Mouse (Mus musculus): Measurements from ENCODE around the gene Slc25a10. TPM values are rescaled to one million over a fixed set of nuclear protein-coding genes. Genes with fewer than 3 reads are reported as not detected.

The Slc25a10 gene
- polyA plus RNA-seq, 1 experiment from 2014 or later: 83.4 TPM

DNA sequence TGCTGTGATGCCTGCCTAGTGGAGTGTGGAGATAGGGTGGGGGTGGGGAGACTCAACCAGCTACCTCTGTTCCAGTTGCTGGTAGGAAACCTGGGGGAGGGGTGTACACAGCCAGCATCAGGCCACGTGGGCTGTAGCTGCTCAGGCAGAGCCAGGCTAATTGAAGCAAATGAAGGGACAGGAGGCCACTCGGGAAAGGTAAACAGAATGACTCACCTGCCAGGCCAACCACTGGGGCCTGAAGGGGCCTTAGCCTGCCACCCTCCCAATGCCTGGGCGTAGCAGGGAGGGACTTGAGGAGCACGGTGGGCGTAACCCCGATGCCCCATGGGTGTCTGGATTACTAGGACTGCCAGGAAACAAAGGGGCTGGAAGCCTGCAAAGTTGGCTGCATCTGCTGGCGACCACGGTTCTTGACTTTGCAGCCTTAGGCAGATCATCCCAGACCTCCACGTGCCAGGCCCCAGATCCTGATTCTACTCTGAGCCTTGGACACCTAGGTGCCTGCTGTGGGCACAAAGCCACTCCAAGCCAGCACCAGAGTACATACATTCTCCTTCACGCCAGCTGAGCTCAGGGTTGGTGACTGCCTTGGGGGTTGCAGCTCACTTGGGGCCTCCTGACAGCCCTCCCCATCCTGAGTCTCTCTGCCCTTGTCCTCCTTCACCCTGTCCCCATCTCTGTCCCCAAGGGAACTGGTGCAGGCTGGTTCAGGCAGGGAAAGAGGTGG, 47.8 kb downstream of the Slc25a10 start:
- 18% methylated on average over 9 of the region's 10 CpGs for WGBS
- peaks cover 19% of the 10 kb centered on the region; the same call in 1 of the 2 replicates for H3K36me3 ChIP-seq (ENCODE audit: insufficient read depth, low read length)
- DNase-seq (ENCODE audit: low spot score) (peak; percentile 93), ATAC-seq (peak; percentile 91)
- no peak overlapping the region for H3K4me2 ChIP-seq (replicated peaks; ENCODE audit: low read depth, low read length)
- H3K9ac ChIP-seq (replicated peaks; ENCODE audit: low read depth): no peak overlapping the region
- no peaks in the 10 kb centered on the region for H3K27me3 ChIP-seq (replicated peaks; ENCODE audit: insufficient read depth, low read length)
- no peak for TF ChIP-seq CTCF (IDR thresholded peaks at IDR 0.05)
- TF ChIP-seq EP300 (IDR thresholded peaks at IDR 0.05): peak; percentile 39; the same call in 1 of the 2 replicates
- no peaks in the 10 kb centered on the region for H3K9me3 ChIP-seq (ENCODE audit: low read length)
- peaks cover 4% of the 10 kb centered on the region; the same call in 1 of the 2 replicates for H3K4me1 ChIP-seq (ENCODE audit: insufficient read depth, low read depth, low read length)
- H3K4me3 ChIP-seq (ENCODE audit: low read depth, low read length): no peak overlapping the region
- H3K27ac ChIP-seq (ENCODE audit: low read length): peak overlapping the region; percentile 77

DNA sequence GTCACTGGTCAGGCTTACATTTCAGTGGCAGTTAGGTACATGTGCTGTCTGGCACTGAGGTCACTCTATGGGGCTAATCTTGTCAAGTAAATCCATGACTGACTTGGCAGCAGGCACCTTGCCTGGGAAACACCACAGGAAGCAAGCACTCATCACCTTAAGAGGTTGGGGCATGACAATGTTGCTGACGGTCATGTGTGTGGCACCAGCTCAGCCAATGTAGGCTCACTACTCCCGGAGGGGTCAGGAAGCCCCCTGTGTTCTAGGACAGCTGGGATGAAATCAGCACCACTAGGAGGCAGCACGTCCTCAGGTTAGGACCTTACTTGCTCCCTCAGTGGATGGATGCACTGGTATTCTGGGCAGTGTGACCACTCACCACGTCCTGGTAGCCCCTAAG, 50.3 kb downstream of the Slc25a10 start:
- 37% methylated on average over 4 of the region's 4 CpGs for WGBS
- Histone ChIP-seq H3K4me2 (replicated peaks; ENCODE audit: low read depth, low read length) (no peak overlapping the region), H3K9me3 (ENCODE audit: low read length) (no peaks in the 10 kb centered on the region), H3K4me1 (ENCODE audit: insufficient read depth, low read depth, low read length) (peaks cover 4% of the 10 kb centered on the region; the same call in 1 of the 2 replicates), H3K4me3 (ENCODE audit: low read depth, low read length) (no peak overlapping the region), H3K36me3 (ENCODE audit: insufficient read depth, low read length) (peaks cover 21% of the 10 kb centered on the region; the same call in 1 of the 2 replicates), H3K27me3 (replicated peaks; ENCODE audit: insufficient read depth, low read length) (no peaks in the 10 kb centered on the region), H3K9ac (replicated peaks; ENCODE audit: low read depth) (no peak overlapping the region), H3K27ac (ENCODE audit: low read length) (no peak overlapping the region)
- no peak for ATAC-seq
- peak; percentile 69 for TF ChIP-seq CTCF (IDR thresholded peaks at IDR 0.05)
- TF ChIP-seq EP300 (IDR thresholded peaks at IDR 0.05): no peak
- peak; percentile 28 for DNase-seq (ENCODE audit: low spot score)

DNA sequence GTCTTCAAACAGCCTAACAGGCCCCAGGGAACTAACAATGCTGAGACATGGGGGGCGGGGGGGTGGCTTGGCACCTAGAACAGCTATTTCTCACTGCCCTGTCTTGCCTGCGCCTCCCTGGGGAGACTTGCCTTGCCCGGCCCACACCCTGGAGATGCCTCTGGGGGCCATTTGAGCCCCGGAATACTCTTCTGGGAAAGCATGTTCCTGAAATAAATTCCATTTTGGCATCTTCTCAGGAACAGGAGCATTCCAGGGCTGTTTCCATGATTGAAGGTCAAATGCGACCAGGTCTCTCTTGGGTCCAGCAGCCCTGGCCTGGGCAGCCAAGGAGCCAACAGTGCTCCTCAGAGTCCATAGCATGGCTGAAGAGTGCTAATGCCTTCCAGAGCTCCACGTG, 50.7 kb downstream of the Slc25a10 start:
- no peak for ATAC-seq
- H3K9ac ChIP-seq (replicated peaks; ENCODE audit: low read depth): no peak overlapping the region
- no peak overlapping the region for H3K4me3 ChIP-seq (ENCODE audit: low read depth, low read length)
- peaks cover 21% of the 10 kb centered on the region; the same call in 1 of the 2 replicates for H3K36me3 ChIP-seq (ENCODE audit: insufficient read depth, low read length)
- no peaks in the 10 kb centered on the region for H3K27me3 ChIP-seq (replicated peaks; ENCODE audit: insufficient read depth, low read length)
- no peak overlapping the region for H3K4me2 ChIP-seq (replicated peaks; ENCODE audit: low read depth, low read length)
- DNase-seq (ENCODE audit: low spot score): no peak
- no peak overlapping the region for H3K27ac ChIP-seq (ENCODE audit: low read length)
- peaks cover 4% of the 10 kb centered on the region for H3K4me1 ChIP-seq (ENCODE audit: insufficient read depth, low read depth, low read length)
- no peaks in the 10 kb centered on the region for H3K9me3 ChIP-seq (ENCODE audit: low read length)
- 88% methylated on average over 6 of the region's 6 CpGs for WGBS
- no peak for TF ChIP-seq EP300 (IDR thresholded peaks at IDR 0.05)
- no peak for TF ChIP-seq CTCF (IDR thresholded peaks at IDR 0.05)

DNA sequence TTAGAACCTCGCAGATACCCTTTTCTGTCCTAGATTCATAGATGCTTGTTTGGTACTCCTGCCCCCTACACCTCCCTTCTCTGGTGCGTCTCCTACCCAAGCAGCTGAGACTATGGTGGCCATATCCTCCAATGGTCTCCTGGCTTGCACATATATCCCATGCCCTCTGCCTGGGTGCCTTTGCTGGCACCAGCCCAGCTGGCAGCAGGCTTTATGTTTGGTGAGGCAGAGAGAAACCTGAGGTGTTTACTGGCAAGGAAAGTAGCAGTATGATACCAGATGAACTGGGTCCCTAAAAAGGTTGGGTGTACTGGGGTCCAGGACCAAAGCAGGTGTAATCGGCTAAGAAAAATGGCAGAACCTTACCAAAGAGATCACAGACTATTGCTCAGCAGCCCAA, 54.3 kb downstream of the Slc25a10 start:
- Histone ChIP-seq H3K9ac (replicated peaks; ENCODE audit: low read depth) (no peak overlapping the region), H3K36me3 (ENCODE audit: insufficient read depth, low read length) (peaks cover 21% of the 10 kb centered on the region; the same call in 1 of the 2 replicates)
- ATAC-seq: no peak

DNA sequence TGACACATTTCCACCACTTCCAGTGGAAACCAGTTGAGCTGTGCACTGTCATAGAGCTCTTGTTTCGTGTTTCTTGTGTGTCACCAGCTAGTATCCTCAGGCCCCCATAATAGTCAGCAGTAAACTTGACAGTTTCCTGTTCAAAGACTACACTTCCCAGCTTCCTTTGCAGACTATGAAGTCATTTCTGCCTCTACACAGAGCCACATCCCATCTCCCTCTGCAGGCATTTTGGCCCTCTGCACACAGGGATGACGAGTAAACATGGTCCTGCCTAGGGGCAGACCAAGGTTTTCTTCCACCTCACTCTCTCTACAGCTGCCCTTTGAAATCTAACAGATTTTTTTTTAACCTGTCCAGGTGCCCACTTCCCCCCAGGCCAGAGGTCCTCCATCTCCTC, 55.8 kb downstream of the Slc25a10 start:
- H3K27me3 ChIP-seq (replicated peaks; ENCODE audit: insufficient read depth, low read length): no peaks in the 10 kb centered on the region
- H3K4me3 ChIP-seq (ENCODE audit: low read depth, low read length): no peak overlapping the region
- no peak overlapping the region for H3K4me2 ChIP-seq (replicated peaks; ENCODE audit: low read depth, low read length)
- ATAC-seq (peak; percentile 16; the same call in 1 of the 2 replicates), DNase-seq (ENCODE audit: low spot score) (peak; percentile 76)
- TF ChIP-seq CTCF (IDR thresholded peaks at IDR 0.05) (peak; percentile 56), EP300 (IDR thresholded peaks at IDR 0.05) (no peak)
- H3K36me3 ChIP-seq (ENCODE audit: insufficient read depth, low read length): peaks cover 21% of the 10 kb centered on the region; the same call in 1 of the 2 replicates
- 0 out of 2 replicates have a peak overlapping the region, but pooled peaks have one; percentile 97 for H3K27ac ChIP-seq (ENCODE audit: low read length)
- no peaks in the 10 kb centered on the region for H3K9me3 ChIP-seq (ENCODE audit: low read length)
- no peak overlapping the region for H3K9ac ChIP-seq (replicated peaks; ENCODE audit: low read depth)
- 43% methylated on average over 2 of the region's 2 CpGs for WGBS
- H3K4me1 ChIP-seq (ENCODE audit: insufficient read depth, low read depth, low read length): peaks cover 15% of the 10 kb centered on the region

More for the DNA sequence above, 54.3 kb downstream of the Slc25a10 start:
- 100% methylated on average over 3 of the region's 3 CpGs for WGBS
- no peaks in the 10 kb centered on the region for H3K27me3 ChIP-seq (replicated peaks; ENCODE audit: insufficient read depth, low read length)
- H3K4me2 ChIP-seq (replicated peaks; ENCODE audit: low read depth, low read length): no peak overlapping the region
- H3K9me3 ChIP-seq (ENCODE audit: low read length): no peaks in the 10 kb centered on the region
- TF ChIP-seq CTCF (IDR thresholded peaks at IDR 0.05) (no peak), EP300 (IDR thresholded peaks at IDR 0.05) (no peak)
- H3K27ac ChIP-seq (ENCODE audit: low read length): no peak overlapping the region
- peaks cover 15% of the 10 kb centered on the region for H3K4me1 ChIP-seq (ENCODE audit: insufficient read depth, low read depth, low read length)
- H3K4me3 ChIP-seq (ENCODE audit: low read depth, low read length): no peak overlapping the region
- DNase-seq (ENCODE audit: low spot score): no peak

DNA sequence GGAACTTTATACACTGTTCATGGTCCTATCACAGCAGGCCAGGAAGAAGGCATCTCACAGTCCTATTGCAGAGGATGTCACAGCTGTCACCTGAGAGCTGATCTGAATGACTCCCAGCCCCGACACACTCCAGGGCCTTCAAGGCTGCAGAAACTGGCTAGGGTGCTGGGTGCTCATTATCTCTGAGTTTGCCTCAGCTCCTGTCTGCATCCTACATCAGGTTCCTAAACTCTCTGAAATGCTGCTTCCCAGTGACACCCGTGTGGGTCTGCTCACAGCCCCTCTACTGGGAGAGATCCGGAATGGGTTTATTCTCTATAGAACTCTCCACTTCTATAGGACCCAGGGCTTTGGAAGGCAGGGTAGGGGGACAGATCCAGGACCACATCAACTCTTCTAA, 56.6 kb downstream of the Slc25a10 start:
- peaks cover 15% of the 10 kb centered on the region; the same call in 1 of the 2 replicates for H3K36me3 ChIP-seq (ENCODE audit: insufficient read depth, low read length)
- no peaks in the 10 kb centered on the region for H3K27me3 ChIP-seq (replicated peaks; ENCODE audit: insufficient read depth, low read length)
- no peak for DNase-seq (ENCODE audit: low spot score)
- H3K27ac ChIP-seq (ENCODE audit: low read length): peak overlapping the region; percentile 97; the same call in 1 of the 2 replicates
- peaks cover 15% of the 10 kb centered on the region for H3K4me1 ChIP-seq (ENCODE audit: insufficient read depth, low read depth, low read length)
- H3K4me2 ChIP-seq (replicated peaks; ENCODE audit: low read depth, low read length): peak overlapping the region; percentile 66; the same call in 1 of the 2 replicates
- no peak overlapping the region for H3K9ac ChIP-seq (replicated peaks; ENCODE audit: low read depth)
- 78% methylated on average over 3 of the region's 3 CpGs for WGBS
- H3K9me3 ChIP-seq (ENCODE audit: low read length): no peaks in the 10 kb centered on the region
- TF ChIP-seq EP300 (IDR thresholded peaks at IDR 0.05) (no peak), CTCF (IDR thresholded peaks at IDR 0.05) (no peak)
- no peak overlapping the region; the same call in 1 of the 2 replicates for H3K4me3 ChIP-seq (ENCODE audit: low read depth, low read length)
- ATAC-seq: no peak

Data from lung, postnatal 0 days (tissue).